Mouse (Mus musculus) lung, adult 2 months (tissue): ENCODE results near the gene F8.

Experiments used
- CTCF ChIP-seq: fragments of 200-500 bp; IDR thresholded peaks from 2 replicates; pipeline ENCODE4 v1.5.1; 2011; ENCODE audit warnings: mild to moderate bottlenecking, low read length, control low read depth; ENCODE audit not compliant: insufficient read depth
- POLR2A ChIP-seq: fragments of 200-500 bp; IDR thresholded peaks from 2 replicates; pipeline ENCODE4 v1.6.1; 2011; ENCODE audit warnings: low read depth, mild to moderate bottlenecking, control low read depth, low read length, borderline replicate concordance; ENCODE audit errors: extremely low read depth

DNA sequence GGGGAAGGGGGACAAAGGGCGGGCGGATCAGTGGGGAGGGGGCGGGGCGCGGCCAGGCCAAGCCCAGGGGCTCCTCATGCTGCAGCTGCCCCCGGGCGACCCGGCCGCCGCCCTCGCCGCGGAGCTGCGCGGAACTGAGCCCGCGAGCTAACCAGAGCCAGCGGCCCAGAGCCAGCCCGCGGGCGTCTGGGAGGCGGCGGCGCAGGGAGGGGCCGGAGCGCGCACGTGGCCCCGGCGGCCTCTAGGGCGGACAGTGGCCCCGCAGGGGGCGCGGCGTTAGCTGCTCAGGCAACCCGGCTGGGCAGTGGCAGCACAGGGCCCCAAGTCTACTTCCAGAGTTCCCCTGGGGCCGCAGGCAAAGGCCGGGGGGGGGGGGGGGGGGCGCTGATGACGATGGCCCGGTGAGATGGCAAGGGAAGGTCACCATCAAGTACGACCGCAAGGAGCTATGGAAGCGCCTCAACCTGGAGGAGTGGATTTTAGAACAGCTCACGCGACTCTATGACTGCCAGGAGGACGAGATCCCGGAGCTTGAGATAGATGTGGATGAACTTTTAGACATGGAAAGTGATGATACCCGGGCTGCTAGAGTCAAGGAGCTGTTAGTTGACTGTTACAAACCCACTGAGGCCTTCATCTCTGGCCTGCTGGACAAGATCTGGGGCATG, 226.7 kb downstream of the F8 start:
- no peak for TF ChIP-seq CTCF
- no peak for TF ChIP-seq POLR2A
